Mouse (Mus musculus): ENCODE results near the gene Sirt7. TPM values are rescaled to one million over a fixed set of nuclear protein-coding genes. Genes with fewer than 3 reads are reported as not detected.

Gene Sirt7
- polyA plus RNA-seq, 1 experiment from 2014 or later, result 39.0 TPM

DNA sequence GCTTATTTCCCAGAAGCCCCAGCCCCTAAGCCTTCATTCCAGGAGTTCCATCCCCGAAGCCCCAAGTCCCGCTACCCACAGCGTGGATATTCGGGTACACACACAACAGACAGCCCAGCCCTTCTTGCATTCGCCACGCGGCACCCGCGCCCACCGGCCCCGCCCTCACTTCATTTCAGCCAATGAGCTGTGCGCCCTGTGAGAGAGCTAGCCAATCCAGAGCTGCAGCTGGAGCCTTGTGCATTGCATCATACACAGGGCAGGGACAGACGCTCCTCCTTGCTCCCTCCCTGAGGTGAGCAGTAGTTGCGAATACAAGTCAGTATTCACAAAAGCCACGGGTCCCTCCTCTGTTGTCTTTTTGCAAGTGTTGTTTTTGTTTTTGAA lies 18.6 kb upstream of the Sirt7 start, which contains the start of gene Pycr1:
Gene Pycr1 (minus strand): TSS at position 169 of the 387 bp plus-strand sequence.
- Histone ChIP-seq H3K9me3 (ENCODE audit: control insufficient read depth, low read length) (no peaks in the 10 kb centered on the region), H3K9ac (ENCODE audit: low read length) (peak within 1 kb of the TSS; percentile 68), H3K4me2 (ENCODE audit: low read depth) (peak within 1 kb of the TSS; percentile 84), H3K27ac (ENCODE audit: low read depth, low read length) (no peak within 1 kb of the TSS), H3K36me3 (ENCODE audit: control insufficient read depth, insufficient read depth, low read length) (no peaks in the 10 kb centered on the region; the same call in 1 of the 2 replicates), H3K4me3 (ENCODE audit: low read depth, low read length) (peak within 1 kb of the TSS; percentile 46), H3K4me1 (ENCODE audit: control insufficient read depth, insufficient read depth, low read length) (peaks cover 16% of the 10 kb centered on the region), H3K27me3 (ENCODE audit: control insufficient read depth, insufficient read depth, low read length) (no peaks in the 10 kb centered on the region)
- WGBS, result under 1% methylated on average over 15 of the region's 15 CpGs
- ATAC-seq (ENCODE audit: insufficient read depth, low FRiP score, low TSS enrichment), result peak; percentile 100
- peak; percentile 92 for DNase-seq (ENCODE audit: low spot score)

DNA sequence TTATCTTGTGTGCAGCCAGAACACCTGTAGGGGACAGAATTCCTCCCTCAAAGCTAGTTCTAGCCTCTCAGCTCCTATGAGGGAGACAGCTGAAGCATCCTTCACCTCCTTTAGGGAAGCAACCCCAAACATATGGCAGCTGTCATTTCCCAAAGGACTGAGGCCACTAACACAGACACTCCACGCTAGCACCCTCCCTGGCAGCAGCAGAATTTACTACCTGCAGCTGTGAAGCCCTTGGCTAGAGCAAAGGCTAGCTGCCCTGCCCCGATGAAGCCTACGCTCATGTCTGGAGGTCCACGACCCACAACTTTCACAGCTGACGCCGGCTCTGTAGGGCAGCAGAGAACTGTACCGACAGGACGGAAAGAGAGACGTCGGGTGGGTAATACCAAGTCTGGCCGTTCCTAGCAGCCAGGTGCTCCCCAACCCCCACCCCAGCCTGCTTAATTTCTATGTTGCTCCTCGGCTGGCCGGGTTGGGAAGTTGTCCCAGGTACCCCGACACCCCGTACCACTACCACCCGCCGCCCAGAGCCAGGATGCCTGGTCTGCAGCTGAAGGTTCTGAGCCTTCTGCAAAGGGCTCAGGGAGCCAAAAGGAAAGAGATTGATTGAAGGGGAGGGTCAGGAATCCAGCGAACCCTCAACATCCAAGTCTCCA lies 18.0 kb upstream of the Sirt7 start:
- H3K27ac ChIP-seq (ENCODE audit: low read depth, low read length), result no peak overlapping the region
- WGBS, result 3% methylated on average over 18 of the region's 18 CpGs
- ATAC-seq (ENCODE audit: insufficient read depth, low FRiP score, low TSS enrichment) (peak; percentile 39), DNase-seq (ENCODE audit: low spot score) (no peak)
- peak overlapping the region; percentile 84 for H3K4me2 ChIP-seq (ENCODE audit: low read depth)
- H3K4me1 ChIP-seq (ENCODE audit: control insufficient read depth, insufficient read depth, low read length), result peaks cover 13% of the 10 kb centered on the region
- H3K9me3 ChIP-seq (ENCODE audit: control insufficient read depth, low read length), result no peaks in the 10 kb centered on the region
- no peaks in the 10 kb centered on the region; the same call in 1 of the 2 replicates for H3K36me3 ChIP-seq (ENCODE audit: control insufficient read depth, insufficient read depth, low read length)
- peak overlapping the region; percentile 68 for H3K9ac ChIP-seq (ENCODE audit: low read length)
- peak overlapping the region; percentile 46 for H3K4me3 ChIP-seq (ENCODE audit: low read depth, low read length)
- H3K27me3 ChIP-seq (ENCODE audit: control insufficient read depth, insufficient read depth, low read length), result no peaks in the 10 kb centered on the region

DNA sequence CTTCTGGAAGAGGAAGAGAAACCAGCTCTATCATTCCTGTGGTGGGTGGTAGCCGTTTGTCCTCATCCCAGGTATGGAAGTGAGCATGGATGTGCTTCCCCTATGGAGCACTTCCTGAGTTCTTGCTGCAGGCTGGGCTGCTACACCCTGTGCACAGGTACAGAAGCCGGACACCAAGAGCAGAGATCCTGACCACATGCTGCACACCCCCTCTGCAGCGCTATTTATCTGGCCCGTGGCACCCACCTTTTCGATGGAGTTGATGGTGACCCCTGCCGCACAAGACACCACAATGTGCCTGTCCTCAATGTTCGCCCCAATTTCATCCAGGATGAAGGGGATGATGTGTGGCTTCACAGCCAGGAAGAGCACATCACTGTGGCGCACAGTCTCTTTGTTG lies 16.8 kb upstream of the Sirt7 start:
- Histone ChIP-seq H3K27me3 (ENCODE audit: control insufficient read depth, insufficient read depth, low read length) (no peaks in the 10 kb centered on the region), H3K4me2 (ENCODE audit: low read depth) (no peak overlapping the region)
- 78% methylated on average over 8 of the region's 8 CpGs for WGBS

DNA sequence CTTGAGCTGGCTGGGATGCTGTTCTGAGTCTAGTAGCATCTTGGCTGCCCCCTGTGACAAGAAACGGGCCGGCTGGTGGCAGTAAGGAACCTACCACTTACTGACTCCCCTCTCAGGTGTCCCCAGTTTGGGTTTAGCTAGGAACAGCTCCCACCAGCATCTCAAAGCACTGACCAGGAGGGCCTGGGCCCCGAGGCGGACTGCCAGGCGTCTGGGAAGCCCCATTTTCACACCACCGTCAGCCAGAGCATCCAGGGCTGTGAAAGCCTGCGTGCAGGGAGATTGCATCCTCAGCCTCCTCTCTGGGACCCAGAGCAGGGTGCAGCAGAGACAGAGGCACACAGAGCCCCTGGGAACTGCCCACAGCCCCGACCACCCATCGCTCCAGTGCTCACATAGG lies 16.2 kb upstream of the Sirt7 start:
- H3K27ac ChIP-seq (ENCODE audit: low read depth, low read length), result no peak overlapping the region
- H3K9me3 ChIP-seq (ENCODE audit: control insufficient read depth, low read length), result no peaks in the 10 kb centered on the region
- no peaks in the 10 kb centered on the region for H3K27me3 ChIP-seq (ENCODE audit: control insufficient read depth, insufficient read depth, low read length)
- H3K4me1 ChIP-seq (ENCODE audit: control insufficient read depth, insufficient read depth, low read length), result peaks cover 10% of the 10 kb centered on the region
- H3K4me2 ChIP-seq (ENCODE audit: low read depth), result no peak overlapping the region
- WGBS, result 60% methylated on average over 9 of the region's 9 CpGs
- H3K4me3 ChIP-seq (ENCODE audit: low read depth, low read length), result no peak overlapping the region
- ATAC-seq (ENCODE audit: insufficient read depth, low FRiP score, low TSS enrichment) (no peak), DNase-seq (ENCODE audit: low spot score) (no peak)
- H3K36me3 ChIP-seq (ENCODE audit: control insufficient read depth, insufficient read depth, low read length), result no peaks in the 10 kb centered on the region; the same call in 1 of the 2 replicates
- peak overlapping the region; percentile 22; the same call in 1 of the 2 replicates for H3K9ac ChIP-seq (ENCODE audit: low read length)

More for the DNA sequence above, 16.8 kb upstream of the Sirt7 start:
- Histone ChIP-seq H3K9ac (ENCODE audit: low read length) (no peak overlapping the region), H3K4me3 (ENCODE audit: low read depth, low read length) (no peak overlapping the region), H3K27ac (ENCODE audit: low read depth, low read length) (no peak overlapping the region), H3K4me1 (ENCODE audit: control insufficient read depth, insufficient read depth, low read length) (peaks cover 10% of the 10 kb centered on the region), H3K36me3 (ENCODE audit: control insufficient read depth, insufficient read depth, low read length) (no peaks in the 10 kb centered on the region; the same call in 1 of the 2 replicates), H3K9me3 (ENCODE audit: control insufficient read depth, low read length) (no peaks in the 10 kb centered on the region)
- ATAC-seq (ENCODE audit: insufficient read depth, low FRiP score, low TSS enrichment), result no peak
- no peak for DNase-seq (ENCODE audit: low spot score)

DNA sequence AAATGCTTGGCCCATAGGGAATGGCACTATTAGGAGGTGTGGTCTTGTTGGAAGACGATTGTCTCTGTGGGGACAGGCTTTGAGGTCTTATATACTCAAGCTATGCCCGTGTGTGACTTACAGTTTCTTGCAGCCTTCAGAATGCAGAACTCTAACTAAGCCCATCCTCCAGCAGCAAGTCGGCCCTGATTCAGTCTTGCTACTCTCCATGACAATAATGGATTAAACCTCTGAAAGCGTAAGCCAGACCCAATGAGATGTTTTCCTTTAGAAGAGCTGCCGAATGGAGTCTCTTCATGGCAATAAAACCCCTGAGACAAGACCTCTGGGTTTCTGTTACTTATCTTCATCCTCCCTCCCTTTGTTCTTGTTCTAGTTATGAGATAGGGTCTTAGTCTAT lies 9.8 kb upstream of the Sirt7 start:
- no peaks in the 10 kb centered on the region for H3K27me3 ChIP-seq (ENCODE audit: control insufficient read depth, insufficient read depth, low read length)
- WGBS, result 87% methylated on average over 5 of the region's 5 CpGs
- DNase-seq (ENCODE audit: low spot score) (no peak), ATAC-seq (ENCODE audit: insufficient read depth, low FRiP score, low TSS enrichment) (no peak)
- peaks cover 13% of the 10 kb centered on the region for H3K4me1 ChIP-seq (ENCODE audit: control insufficient read depth, insufficient read depth, low read length)
- no peaks in the 10 kb centered on the region for H3K9me3 ChIP-seq (ENCODE audit: control insufficient read depth, low read length)
- H3K4me3 ChIP-seq (ENCODE audit: low read depth, low read length), result no peak overlapping the region
- H3K4me2 ChIP-seq (ENCODE audit: low read depth), result no peak overlapping the region
- no peak overlapping the region for H3K9ac ChIP-seq (ENCODE audit: low read length)
- H3K27ac ChIP-seq (ENCODE audit: low read depth, low read length), result no peak overlapping the region
- H3K36me3 ChIP-seq (ENCODE audit: control insufficient read depth, insufficient read depth, low read length), result no peaks in the 10 kb centered on the region

DNA sequence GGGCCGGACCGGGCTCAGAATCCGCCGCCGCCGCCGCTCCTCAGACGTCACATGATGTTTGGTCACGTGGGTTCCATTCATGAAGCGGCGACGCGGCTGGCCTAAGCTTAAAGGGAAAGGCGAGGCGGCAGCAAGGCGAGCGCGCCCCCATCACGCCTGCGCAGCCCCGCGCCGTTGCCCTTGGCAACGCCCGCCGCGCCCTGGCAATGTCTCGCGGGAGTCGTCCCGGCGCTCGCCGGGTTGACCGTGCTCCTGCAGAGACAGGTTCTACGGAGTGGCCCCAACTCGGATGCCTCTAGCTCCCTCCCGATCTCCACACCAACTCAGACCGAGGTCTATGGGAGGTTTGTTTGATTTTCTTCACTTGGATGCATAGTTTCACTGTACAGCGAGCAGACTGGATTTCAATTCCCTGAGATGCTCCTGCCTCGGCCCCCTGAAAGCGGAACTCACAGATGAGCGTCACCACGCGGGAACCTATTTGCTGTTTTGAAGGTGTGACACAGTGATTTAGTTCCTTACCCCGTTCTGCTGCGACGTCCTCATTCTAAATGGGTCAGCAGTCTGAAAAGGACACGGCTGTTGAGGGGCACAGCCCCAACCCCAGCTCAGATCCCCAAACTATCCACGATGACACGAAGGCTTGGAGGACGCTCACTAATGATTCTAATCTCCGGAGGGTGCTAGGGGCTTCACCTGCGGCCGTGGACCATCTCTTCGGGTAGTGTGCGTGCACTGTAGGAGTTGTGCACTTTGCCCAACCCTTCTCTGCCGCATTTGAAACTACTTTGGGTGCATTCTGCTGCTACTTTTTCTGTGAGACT lies 8.7 kb upstream of the Sirt7 start, which contains the start of gene Mafg:
Gene Mafg (minus strand): TSS at position 81 of the 824 bp plus-strand sequence.
- no peaks in the 10 kb centered on the region for H3K9me3 ChIP-seq (ENCODE audit: control insufficient read depth, low read length)
- peak within 1 kb of the TSS; percentile 96 for H3K4me3 ChIP-seq (ENCODE audit: low read depth, low read length)
- peaks cover 5% of the 10 kb centered on the region for H3K36me3 ChIP-seq (ENCODE audit: control insufficient read depth, insufficient read depth, low read length)
- 11% methylated on average over 56 of the region's 58 CpGs for WGBS
- H3K27ac ChIP-seq (ENCODE audit: low read depth, low read length), result peak within 1 kb of the TSS; percentile 88
- H3K9ac ChIP-seq (ENCODE audit: low read length), result peak within 1 kb of the TSS; percentile 89
- DNase-seq (ENCODE audit: low spot score), result peak; percentile 97
- H3K4me1 ChIP-seq (ENCODE audit: control insufficient read depth, insufficient read depth, low read length), result peaks cover 14% of the 10 kb centered on the region
- peak within 1 kb of the TSS; percentile 96 for H3K4me2 ChIP-seq (ENCODE audit: low read depth)
- H3K27me3 ChIP-seq (ENCODE audit: control insufficient read depth, insufficient read depth, low read length), result no peaks in the 10 kb centered on the region
- ATAC-seq (ENCODE audit: insufficient read depth, low FRiP score, low TSS enrichment), result peak; percentile 87

DNA sequence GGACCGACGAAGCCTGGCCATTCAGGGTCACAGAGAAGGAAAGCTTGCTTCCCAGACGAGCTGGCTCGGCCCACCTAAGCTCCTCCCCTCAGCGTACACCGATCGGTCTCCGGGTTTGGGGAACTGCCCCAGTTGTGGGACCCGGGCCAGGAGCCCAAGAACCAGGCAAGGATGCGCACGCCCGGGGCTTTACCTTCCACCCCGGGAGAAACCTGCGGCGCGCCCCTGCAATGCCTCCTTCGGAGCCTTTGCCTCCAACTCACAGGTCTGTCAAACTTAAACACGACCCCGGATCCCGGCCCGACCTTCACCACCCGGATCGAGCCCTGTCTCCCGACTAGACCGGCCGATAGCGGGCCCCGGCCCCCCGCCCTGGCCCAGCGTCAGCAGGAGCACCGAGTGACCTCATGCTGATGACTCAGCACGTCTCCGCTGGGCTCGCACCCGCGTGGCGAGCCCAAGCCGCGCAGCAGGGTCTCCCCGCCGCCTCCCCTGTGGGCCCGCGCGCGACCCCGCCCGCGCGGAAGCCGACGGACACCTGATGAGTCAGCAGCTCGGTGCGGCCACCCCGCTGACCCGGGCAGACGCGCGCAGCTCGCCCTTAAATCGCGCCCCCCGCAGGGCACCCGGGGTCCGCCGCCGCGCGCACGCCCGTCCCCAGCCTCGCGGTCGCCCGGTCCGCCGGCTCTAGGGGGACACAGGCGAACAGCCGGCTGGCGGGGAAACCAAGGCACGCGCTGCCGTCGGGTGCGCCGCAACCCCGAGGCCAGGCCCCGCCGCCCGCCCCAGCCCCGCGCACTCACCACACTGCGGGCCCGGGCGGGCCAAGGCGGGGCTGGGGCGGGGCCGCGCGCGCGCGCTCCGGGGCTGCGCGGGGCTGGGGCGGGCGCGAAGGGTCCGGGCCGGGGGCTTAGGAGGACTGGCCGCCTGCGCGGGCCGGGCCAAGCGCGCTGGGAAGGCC lies 7.8 kb upstream of the Sirt7 start:
- peak overlapping the region; percentile 88 for H3K27ac ChIP-seq (ENCODE audit: low read depth, low read length)
- peak overlapping the region; percentile 89 for H3K9ac ChIP-seq (ENCODE audit: low read length)
- DNase-seq (ENCODE audit: low spot score) (peak; percentile 72), ATAC-seq (ENCODE audit: insufficient read depth, low FRiP score, low TSS enrichment) (peak; percentile 78)
- H3K4me1 ChIP-seq (ENCODE audit: control insufficient read depth, insufficient read depth, low read length), result peaks cover 14% of the 10 kb centered on the region
- H3K27me3 ChIP-seq (ENCODE audit: control insufficient read depth, insufficient read depth, low read length), result no peaks in the 10 kb centered on the region
- peak overlapping the region; percentile 96 for H3K4me3 ChIP-seq (ENCODE audit: low read depth, low read length)
- H3K9me3 ChIP-seq (ENCODE audit: control insufficient read depth, low read length), result no peaks in the 10 kb centered on the region
- peak overlapping the region; percentile 96 for H3K4me2 ChIP-seq (ENCODE audit: low read depth)
- peaks cover 8% of the 10 kb centered on the region for H3K36me3 ChIP-seq (ENCODE audit: control insufficient read depth, insufficient read depth, low read length)
- under 1% methylated on average over 74 of the region's 116 CpGs for WGBS
